Mouse (Mus musculus) forelimb bud, embryonic 11.5 days (tissue): ENCODE measurements around the gene Kif23.

Experiments
- DNase-seq: peaks from one replicate; pipeline ENCODE4 v3.0.0-alpha.2; 2012; ENCODE audit warnings: low read depth, low spot score

Kif23 gene

GRCm38 (mm10) chr9:61906912-61907311 is 39.7 kb downstream of the Kif23 start:
- DNase-seq = no peak

GRCm38 (mm10) chr9:61905576-61905975 is 41.0 kb downstream of the Kif23 start:
- no peak for DNase-seq

- DNase-seq = no peak
These were observed 42.4 kb downstream of the Kif23 start for GRCm38 (mm10) chr9:61904201-61904600.

GRCm38 (mm10) chr9:61902445-61902844 is 44.1 kb downstream of the Kif23 start:
- DNase-seq = no peak

- no peak for DNase-seq
These were observed 45.0 kb downstream of the Kif23 start for GRCm38 (mm10) chr9:61901574-61901973.

GRCm38 (mm10) chr9:61899804-61900203 is 46.8 kb downstream of the Kif23 start:
- DNase-seq = peak; percentile 70

- peak; percentile 81 for DNase-seq
These were observed 48.2 kb downstream of the Kif23 start for GRCm38 (mm10) chr9:61898401-61898800.

GRCm38 (mm10) chr9:61895014-61895413 is 51.6 kb downstream of the Kif23 start:
- DNase-seq = no peak

- no peak for DNase-seq
These were observed 56.7 kb downstream of the Kif23 start for GRCm38 (mm10) chr9:61889855-61890254.

GRCm38 (mm10) chr9:61887661-61888379 is 58.8 kb downstream of the Kif23 start:
- no peak for DNase-seq

GRCm38 (mm10) chr9:61885964-61886363 is 60.6 kb downstream of the Kif23 start:
- DNase-seq = no peak

- no peak for DNase-seq
These were observed 61.6 kb downstream of the Kif23 start for GRCm38 (mm10) chr9:61884936-61885335.

GRCm38 (mm10) chr9:61884375-61884774 is 62.2 kb downstream of the Kif23 start:
- DNase-seq = no peak

- no peak for DNase-seq
These were observed 64.4 kb downstream of the Kif23 start for GRCm38 (mm10) chr9:61882179-61882578.

GRCm38 (mm10) chr9:61878889-61879288 is 67.7 kb downstream of the Kif23 start:
- DNase-seq = peak; percentile 86

GRCm38 (mm10) chr9:61877373-61878112 is 69.0 kb downstream of the Kif23 start:
- DNase-seq = no peak

GRCm38 (mm10) chr9:61873325-61873724 is 73.2 kb downstream of the Kif23 start:
- DNase-seq = peak; percentile 61

- DNase-seq = no peak
These were observed 74.2 kb downstream of the Kif23 start for GRCm38 (mm10) chr9:61872246-61872941.

- DNase-seq = no peak
These were observed 74.7 kb downstream of the Kif23 start for GRCm38 (mm10) chr9:61871839-61872238.

GRCm38 (mm10) chr9:61867659-61868058 is 78.9 kb downstream of the Kif23 start:
- no peak for DNase-seq
